Mouse (Mus musculus) inflammation-experienced regulatory T-cells, adult 6 months (primary cell): ENCODE results near the gene B3gnt4. TPM values are rescaled to one million over a fixed set of nuclear protein-coding genes. Genes with fewer than 3 reads are reported as not detected.

Experiments used
- ATAC-seq: one replicate; pipeline ENCODE4 v1.8.0; 2017
- polyA plus RNA-seq, 3 experiments: library from polyadenylated mRNA; unstranded; fragments of 100-300 nt; shearing (Covaris generic); gene quantifications; one replicate each; pipeline ENCODE4 v1.2.1; 2017

B3gnt4 gene
- polyA plus RNA-seq, 3 experiments from 2014 or later = 0.54 to 0.68 TPM; not detected in 1

GRCm38 (mm10) chr5:123528641-123529040 is 18.4 kb downstream of the B3gnt4 start:
- no peak for ATAC-seq

DNA sequence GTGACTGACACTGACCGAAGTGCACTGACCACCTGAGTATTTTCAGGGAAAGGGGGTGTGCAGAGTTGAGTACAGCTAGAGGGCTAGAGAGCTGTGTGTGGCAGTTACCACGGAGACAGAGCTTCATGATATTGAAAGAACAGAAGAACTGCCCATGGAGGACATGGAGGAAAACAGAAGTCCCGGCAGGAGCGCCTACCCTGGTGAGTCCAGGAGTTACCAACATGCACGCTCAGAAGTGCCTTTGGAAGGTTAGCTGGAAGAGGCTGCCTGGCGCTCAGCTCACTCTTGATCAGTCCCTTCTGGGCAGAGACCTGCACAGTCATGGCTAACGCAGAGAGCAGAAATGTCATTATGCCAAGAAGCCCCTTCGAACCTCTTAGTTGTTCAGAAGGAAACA is 19.8 kb downstream of the B3gnt4 start:
- ATAC-seq = no peak

DNA sequence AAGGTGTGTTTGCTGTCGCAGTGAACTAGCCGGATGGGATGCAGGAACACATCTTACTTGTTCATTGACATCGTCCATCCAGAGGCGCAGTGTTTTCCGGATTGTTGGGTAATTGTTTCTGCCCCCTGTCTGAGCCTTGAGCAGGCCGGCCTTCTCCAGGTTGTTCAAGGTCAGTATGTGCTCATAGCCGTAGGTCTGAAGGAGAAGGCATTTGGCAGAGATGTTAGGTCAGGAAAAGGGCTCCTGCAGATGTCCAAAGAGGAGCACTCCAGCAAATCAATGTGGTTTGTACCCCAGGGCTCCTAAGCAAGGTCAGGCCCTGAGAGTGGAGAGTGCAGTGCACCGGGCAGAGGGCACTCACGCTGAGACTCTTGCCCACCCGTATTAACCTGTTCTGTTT is 23.5 kb downstream of the B3gnt4 start:
- ATAC-seq = no peak

GRCm38 (mm10) chr5:123555693-123556092 is 45.4 kb downstream of the B3gnt4 start:
- no peak for ATAC-seq

DNA sequence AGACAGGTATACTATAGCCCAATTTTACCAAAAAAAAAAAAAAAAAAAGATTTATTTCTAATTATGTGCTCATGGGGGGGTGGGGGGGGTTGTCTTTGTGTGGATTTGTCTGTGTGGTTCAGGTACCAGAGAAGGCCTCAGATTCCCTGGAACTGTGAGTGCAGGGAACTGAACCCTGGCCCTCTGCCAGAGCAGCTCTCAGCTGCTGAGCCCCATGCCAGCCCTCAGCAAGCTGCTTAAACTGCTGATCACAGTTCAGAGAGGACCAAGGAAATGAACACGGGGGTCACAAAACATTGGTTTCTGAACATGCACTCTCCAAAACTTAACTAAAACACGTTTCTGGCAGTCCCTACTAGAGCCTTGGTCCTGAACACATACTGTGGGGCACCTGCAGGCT is 46.2 kb downstream of the B3gnt4 start:
- no peak for ATAC-seq

GRCm38 (mm10) chr5:123559588-123559987 is 49.3 kb downstream of the B3gnt4 start:
- ATAC-seq = no peak

GRCm38 (mm10) chr5:123561128-123561527 is 50.9 kb downstream of the B3gnt4 start:
- no peak for ATAC-seq

Other genes starting within 250 kb of the B3gnt4 start
- gene Bcl7a, start 166.6 kb upstream of the B3gnt4 start, polyA plus RNA-seq = 10 to 100 TPM in 1 of 3 experiments, 1 to 10 TPM in 2; 3.4 to 13.1 (median 6.7) TPM
- gene Mlxip, start 115.7 kb upstream of the B3gnt4 start, polyA plus RNA-seq = 10 to 100 TPM; 11.3 to 26.3 (median 18.1) TPM
- not detected for gene Lrrc43, start 21.2 kb upstream of the B3gnt4 start, polyA plus RNA-seq
- gene Il31, start 21.0 kb upstream of the B3gnt4 start, polyA plus RNA-seq = not detected
- gene Diablo, start 13.7 kb downstream of the B3gnt4 start, polyA plus RNA-seq = 10 to 100 TPM; 64.1 to 86.9 (median 84.4) TPM
- under 1 TPM in 1 of 3 experiments, not detected in 2; 0.58 TPM for gene Gm49027, start 15.0 kb downstream of the B3gnt4 start, polyA plus RNA-seq
- 10 to 100 TPM; 39.4 to 43.7 (median 42.1) TPM for gene Vps33a, start 62.6 kb downstream of the B3gnt4 start, polyA plus RNA-seq
- gene Clip1, start 174.2 kb downstream of the B3gnt4 start, polyA plus RNA-seq = 10 to 100 TPM; 41.5 to 56.4 (median 51.1) TPM
- 10 to 100 TPM; 60.2 to 83.6 (median 75.5) TPM for gene Zcchc8, start 210.6 kb downstream of the B3gnt4 start, polyA plus RNA-seq
- 100 to 1,000 TPM; 155 to 186 (median 165) TPM for gene Rsrc2, start 239.0 kb downstream of the B3gnt4 start, polyA plus RNA-seq
- gene Kntc1, start 239.3 kb downstream of the B3gnt4 start, polyA plus RNA-seq = 10 to 100 TPM in 1 of 3 experiments, 1 to 10 TPM in 2; 2.0 to 17.5 (median 2.0) TPM